Mouse (Mus musculus): ENCODE results near the gene Col4a3bp. TPM values are rescaled to one million over a fixed set of nuclear protein-coding genes. Genes with fewer than 3 reads are reported as not detected.
A peak's percentile ranks its signal among the peaks of the same experiment; 100 is the strongest.

The Col4a3bp gene
- polyA plus RNA-seq, 1 experiment from 2014 or later: 7.3 TPM

DNA sequence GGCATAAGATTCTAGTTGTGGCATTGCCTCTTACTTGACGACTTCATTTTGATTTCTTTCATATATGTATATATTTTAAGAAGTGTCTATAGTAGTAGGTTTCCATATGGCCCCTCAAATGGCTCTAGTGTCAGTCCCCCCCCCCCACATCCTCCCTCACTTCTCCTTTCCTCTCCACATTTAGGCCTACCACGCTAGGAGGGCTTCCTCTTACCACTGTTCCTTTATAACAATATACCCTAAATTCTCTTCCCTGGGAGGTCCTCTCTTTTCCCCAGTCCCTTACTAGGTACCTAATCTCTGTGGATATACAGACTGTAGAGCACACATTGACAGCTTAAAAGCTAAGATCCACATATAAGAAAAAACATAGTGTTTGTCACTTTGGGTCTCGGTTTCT is 21.1 kb upstream of the Col4a3bp start:
- WGBS: 86% methylated on average over 3 of the region's 3 CpGs
- Histone ChIP-seq H3K36me3 (replicated peaks) (peaks cover 4% of the 10 kb centered on the region), H3K9me3 (no peaks in the 10 kb centered on the region), H3K27ac (replicated peaks) (no peak overlapping the region), H3K4me1 (no peaks in the 10 kb centered on the region), H3K27me3 (replicated peaks; ENCODE audit: low read depth, poor library complexity, severe bottlenecking) (no peaks in the 10 kb centered on the region), H3K4me3 (no peak overlapping the region)
- no peak for DNase-seq (ENCODE audit: low spot score)

GRCm38 (mm10) chr13:96527022-96527421 is 15.4 kb upstream of the Col4a3bp start:
- H3K4me3 ChIP-seq: no peak overlapping the region
- no peaks in the 10 kb centered on the region for H3K27me3 ChIP-seq (replicated peaks; ENCODE audit: low read depth, poor library complexity, severe bottlenecking)
- no peak for DNase-seq (ENCODE audit: low spot score)
- WGBS: 95% methylated on average over 3 of the region's 3 CpGs
- H3K36me3 ChIP-seq (replicated peaks): peaks cover 10% of the 10 kb centered on the region
- no peaks in the 10 kb centered on the region for H3K4me1 ChIP-seq
- no peak overlapping the region for H3K27ac ChIP-seq (replicated peaks)
- no peaks in the 10 kb centered on the region for H3K9me3 ChIP-seq

DNA sequence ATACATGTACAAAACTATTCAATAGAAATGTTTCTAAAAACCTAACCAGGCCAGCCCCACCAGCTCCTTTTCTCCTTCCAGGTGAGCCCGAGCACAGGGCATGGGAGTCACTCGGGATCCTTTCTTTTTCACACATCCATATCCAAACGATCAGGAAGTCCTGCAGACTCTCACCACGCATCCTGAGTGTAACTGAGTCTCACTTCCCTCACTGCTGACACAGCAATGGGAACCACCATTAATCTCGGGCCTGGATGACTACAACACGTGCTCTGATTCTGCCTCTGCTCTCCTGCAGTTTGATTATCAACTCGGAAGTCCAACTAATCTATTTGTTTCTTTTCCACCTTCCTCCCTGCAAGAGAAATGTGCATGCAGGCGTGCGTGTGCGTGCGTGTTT is 14.6 kb upstream of the Col4a3bp start:
- no peaks in the 10 kb centered on the region for H3K9me3 ChIP-seq
- H3K4me1 ChIP-seq: no peaks in the 10 kb centered on the region
- WGBS: 91% methylated on average over 11 of the region's 11 CpGs
- peaks cover 10% of the 10 kb centered on the region for H3K36me3 ChIP-seq (replicated peaks)
- H3K4me3 ChIP-seq: no peak overlapping the region
- H3K27me3 ChIP-seq (replicated peaks; ENCODE audit: low read depth, poor library complexity, severe bottlenecking): no peaks in the 10 kb centered on the region
- no peak overlapping the region for H3K27ac ChIP-seq (replicated peaks)
- no peak for DNase-seq (ENCODE audit: low spot score)

DNA sequence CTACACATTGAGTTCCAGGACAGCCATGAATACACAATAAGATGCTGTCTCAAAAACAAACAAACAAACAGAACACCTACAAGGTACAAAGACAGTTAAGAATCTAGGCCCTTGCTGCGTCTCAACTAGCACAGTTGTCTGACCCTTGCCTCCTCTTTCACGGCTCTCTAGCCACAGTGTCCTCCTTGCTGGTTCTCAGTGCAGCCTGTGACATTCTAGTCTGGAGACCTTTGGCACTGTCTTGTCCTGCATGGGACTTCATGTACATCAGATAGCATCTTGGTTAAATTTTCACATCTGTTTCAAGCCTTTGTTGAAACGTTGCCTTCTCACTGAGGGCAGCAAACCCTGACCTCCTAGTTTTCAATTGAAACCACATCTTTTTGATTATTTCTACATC is 13.6 kb upstream of the Col4a3bp start:
- H3K4me1 ChIP-seq: peaks cover 6% of the 10 kb centered on the region; the same call in 1 of the 2 replicates
- DNase-seq (ENCODE audit: low spot score): no peak
- peaks cover 10% of the 10 kb centered on the region for H3K36me3 ChIP-seq (replicated peaks)
- no peak overlapping the region for H3K27ac ChIP-seq (replicated peaks)
- WGBS: 74% methylated on average over 3 of the region's 3 CpGs
- H3K27me3 ChIP-seq (replicated peaks; ENCODE audit: low read depth, poor library complexity, severe bottlenecking): no peaks in the 10 kb centered on the region
- H3K4me3 ChIP-seq: no peak overlapping the region
- no peaks in the 10 kb centered on the region for H3K9me3 ChIP-seq

DNA sequence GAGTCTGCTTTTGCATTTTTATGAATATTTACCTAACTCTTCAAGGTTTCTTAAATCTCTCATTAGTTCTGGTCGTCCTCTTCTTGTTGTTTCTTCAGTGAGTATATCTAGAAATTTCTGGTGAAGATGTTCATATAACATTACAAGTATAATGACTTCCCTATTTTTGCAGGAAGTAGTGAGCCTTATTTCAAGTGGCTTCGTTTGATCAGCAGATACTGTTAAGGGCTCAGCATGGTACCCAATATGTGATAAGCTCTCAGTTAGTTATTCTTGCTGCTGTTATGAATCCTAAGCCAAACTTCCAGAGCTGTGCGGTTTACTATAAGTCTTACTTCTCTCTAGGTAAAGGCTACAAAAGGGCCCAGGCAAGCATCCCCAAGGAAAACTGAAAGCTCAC is 12.9 kb upstream of the Col4a3bp start:
- H3K4me3 ChIP-seq: no peak overlapping the region
- no peaks in the 10 kb centered on the region for H3K27me3 ChIP-seq (replicated peaks; ENCODE audit: low read depth, poor library complexity, severe bottlenecking)
- WGBS: 93% methylated on average over 3 of the region's 3 CpGs
- no peak overlapping the region for H3K27ac ChIP-seq (replicated peaks)
- no peak for DNase-seq (ENCODE audit: low spot score)
- H3K4me1 ChIP-seq: peaks cover 6% of the 10 kb centered on the region; the same call in 1 of the 2 replicates
- no peaks in the 10 kb centered on the region for H3K9me3 ChIP-seq
- H3K36me3 ChIP-seq (replicated peaks): peaks cover 10% of the 10 kb centered on the region

- H3K27me3 ChIP-seq (replicated peaks; ENCODE audit: low read depth, poor library complexity, severe bottlenecking): no peaks in the 10 kb centered on the region
- 95% methylated on average over 9 of the region's 9 CpGs for WGBS
Measured at GRCm38 (mm10) chr13:96530064-96530463, 12.4 kb upstream of the Col4a3bp start.

DNA sequence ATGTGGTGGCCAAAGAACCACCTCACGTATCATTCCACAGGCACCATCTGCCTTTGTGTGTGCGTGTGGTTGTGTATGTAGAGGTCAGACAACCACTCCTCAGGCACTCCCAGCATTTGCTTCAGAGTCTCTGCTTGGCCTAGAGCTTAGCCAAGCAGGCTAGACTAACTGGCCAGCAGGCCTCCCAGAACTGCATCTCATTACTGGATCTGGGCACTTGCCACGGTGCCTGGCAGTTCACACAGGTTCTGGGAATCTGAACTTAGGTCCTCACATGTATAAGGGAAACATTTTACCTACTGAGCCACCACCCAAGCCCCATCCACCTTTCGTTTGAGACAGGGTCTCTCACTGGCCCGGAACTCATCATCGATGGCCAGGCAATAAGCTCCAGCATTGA is 10.2 kb upstream of the Col4a3bp start:
- Histone ChIP-seq H3K36me3 (replicated peaks) (peaks cover 10% of the 10 kb centered on the region), H3K9me3 (no peaks in the 10 kb centered on the region), H3K27ac (replicated peaks) (no peak overlapping the region), H3K4me1 (peaks cover 6% of the 10 kb centered on the region; the same call in 1 of the 2 replicates), H3K4me3 (no peak overlapping the region), H3K27me3 (replicated peaks; ENCODE audit: low read depth, poor library complexity, severe bottlenecking) (no peaks in the 10 kb centered on the region)
- WGBS: 91% methylated on average over 6 of the region's 6 CpGs
- DNase-seq (ENCODE audit: low spot score): no peak

More at GRCm38 (mm10) chr13:96530064-96530463, 12.4 kb upstream of the Col4a3bp start:
- no peak for DNase-seq (ENCODE audit: low spot score)
- Histone ChIP-seq H3K9me3 (no peaks in the 10 kb centered on the region), H3K36me3 (replicated peaks) (peaks cover 10% of the 10 kb centered on the region), H3K27ac (replicated peaks) (no peak overlapping the region), H3K4me3 (no peak overlapping the region), H3K4me1 (peaks cover 6% of the 10 kb centered on the region; the same call in 1 of the 2 replicates)

DNA sequence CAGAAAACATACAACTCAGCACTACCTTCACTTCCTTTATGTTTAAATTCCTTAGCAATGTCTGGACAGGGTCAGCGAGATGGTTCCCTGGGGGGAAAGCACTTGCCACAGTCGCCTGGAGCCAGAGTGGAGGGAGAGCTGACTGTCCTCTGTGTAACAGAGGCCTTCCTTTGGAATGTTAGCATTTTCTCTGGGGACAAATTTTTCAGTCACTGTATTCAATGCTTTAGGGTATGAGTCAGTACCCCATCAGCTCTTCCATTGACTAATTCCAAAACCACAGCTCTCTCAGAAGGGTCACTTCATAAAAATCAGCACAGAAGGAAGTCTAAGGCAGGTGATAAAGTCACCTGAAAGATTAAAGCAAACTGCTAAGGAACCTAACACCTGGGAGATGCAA is 8.7 kb upstream of the Col4a3bp start:
- H3K27me3 ChIP-seq (replicated peaks; ENCODE audit: low read depth, poor library complexity, severe bottlenecking): no peaks in the 10 kb centered on the region
- WGBS: 43% methylated on average over 2 of the region's 2 CpGs
- H3K36me3 ChIP-seq (replicated peaks): peaks cover 9% of the 10 kb centered on the region
- H3K4me3 ChIP-seq: no peak overlapping the region
- H3K9me3 ChIP-seq: no peaks in the 10 kb centered on the region
- H3K4me1 ChIP-seq: peaks cover 6% of the 10 kb centered on the region; the same call in 1 of the 2 replicates
- no peak for DNase-seq (ENCODE audit: low spot score)
- H3K27ac ChIP-seq (replicated peaks): no peak overlapping the region

- Histone ChIP-seq H3K4me1 (peaks cover 13% of the 10 kb centered on the region), H3K27ac (replicated peaks) (no peak overlapping the region), H3K4me3 (no peak overlapping the region), H3K36me3 (replicated peaks) (no peaks in the 10 kb centered on the region), H3K9me3 (no peaks in the 10 kb centered on the region), H3K27me3 (replicated peaks; ENCODE audit: low read depth, poor library complexity, severe bottlenecking) (no peaks in the 10 kb centered on the region)
- no peak for DNase-seq (ENCODE audit: low spot score)
- WGBS: 86% methylated on average over 5 of the region's 5 CpGs
Measured at GRCm38 (mm10) chr13:96536821-96537572, 5.4 kb upstream of the Col4a3bp start.

DNA sequence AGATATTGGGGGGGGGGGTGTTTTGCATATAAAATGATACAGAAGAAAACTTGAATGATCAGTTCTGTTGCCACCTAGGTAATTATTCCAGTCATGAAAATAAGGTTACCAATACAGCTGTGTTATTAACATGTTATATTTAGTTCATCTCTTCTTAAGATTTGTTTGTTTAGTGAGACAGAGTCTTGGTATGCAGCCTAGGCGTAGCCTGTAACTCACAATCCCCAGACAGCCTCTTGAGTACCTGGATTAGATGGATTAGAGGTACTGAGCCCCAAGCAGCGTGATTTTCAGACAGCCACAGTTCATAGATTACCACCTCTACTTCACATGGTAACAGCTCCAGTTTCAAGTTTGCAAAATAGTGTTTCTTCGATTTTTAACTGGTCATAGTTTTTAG is 4.3 kb upstream of the Col4a3bp start:
- no peak overlapping the region for H3K4me3 ChIP-seq
- WGBS: 83% methylated on average over 3 of the region's 3 CpGs
- DNase-seq (ENCODE audit: low spot score): no peak
- no peaks in the 10 kb centered on the region for H3K27me3 ChIP-seq (replicated peaks; ENCODE audit: low read depth, poor library complexity, severe bottlenecking)
- no peaks in the 10 kb centered on the region for H3K9me3 ChIP-seq
- no peaks in the 10 kb centered on the region for H3K36me3 ChIP-seq (replicated peaks)
- peaks cover 13% of the 10 kb centered on the region for H3K4me1 ChIP-seq
- no peak overlapping the region for H3K27ac ChIP-seq (replicated peaks)

GRCm38 (mm10) chr13:96541381-96541780 is 1.0 kb upstream of the Col4a3bp start:
- H3K36me3 ChIP-seq (replicated peaks): no peaks in the 10 kb centered on the region
- DNase-seq (ENCODE audit: low spot score): no peak
- H3K27ac ChIP-seq (replicated peaks): no peak overlapping the region
- peaks cover 16% of the 10 kb centered on the region for H3K4me1 ChIP-seq
- no peaks in the 10 kb centered on the region for H3K9me3 ChIP-seq
- H3K4me3 ChIP-seq: peak overlapping the region; percentile 89
- no peaks in the 10 kb centered on the region for H3K27me3 ChIP-seq (replicated peaks; ENCODE audit: low read depth, poor library complexity, severe bottlenecking)
- 48% methylated on average over 2 of the region's 2 CpGs for WGBS

GRCm38 (mm10) chr13:96542901-96543891 is 778 bp downstream of the Col4a3bp start:
- no peaks in the 10 kb centered on the region for H3K27me3 ChIP-seq (replicated peaks; ENCODE audit: low read depth, poor library complexity, severe bottlenecking)
- H3K27ac ChIP-seq (replicated peaks): peak overlapping the region; percentile 96
- H3K4me1 ChIP-seq: peaks cover 16% of the 10 kb centered on the region
- WGBS: under 1% methylated on average over 73 of the region's 73 CpGs
- H3K36me3 ChIP-seq (replicated peaks): no peaks in the 10 kb centered on the region
- no peak for DNase-seq (ENCODE audit: low spot score)
- no peaks in the 10 kb centered on the region for H3K9me3 ChIP-seq
- H3K4me3 ChIP-seq: peak overlapping the region; percentile 89
